Mouse (Mus musculus): ENCODE results near the gene Gm16867.
"Not testable (repeated sequence)": the region's sequence is repeated elsewhere in the genome, so short reads cannot be mapped to it uniquely, and the experiment has no call there.

GRCm38 (mm10) chr14:69545052-69545451, 41.9 kb upstream of the Gm16867 start:
- not testable (repeated sequence) for TF ChIP-seq POLR2A (IDR thresholded peaks at IDR 0.05; ENCODE audit: insufficient read depth, low read depth, low read length); EP300 (IDR thresholded peaks at IDR 0.05; ENCODE audit: insufficient read depth, low read depth, low read length); CTCF (IDR thresholded peaks at IDR 0.05)

Measured in heart, adult 2 months (tissue).